Mouse (Mus musculus) frontal cortex, postnatal 25 days (tissue): ENCODE measurements around the gene Lgals9.

Source experiments
- DNase-seq, 2 experiments: peaks; one replicate each; pipeline ENCODE4 v3.0.0; 2022; ENCODE audit warnings: low spot score in 2 of 2

Gene Lgals9

GRCm38 (mm10) chr11:78922678-78923407 is 61.9 kb downstream of the Lgals9 start:
- peak in 1 of 2 experiments; percentile 20 for DNase-seq

GRCm38 (mm10) chr11:78920411-78920939 is 64.3 kb downstream of the Lgals9 start, which contains the start of gene Nos2:
Nos2 (plus strand) TSS chr11:78920787.
- no peak for DNase-seq

GRCm38 (mm10) chr11:78919745-78920144 is 65.0 kb downstream of the Lgals9 start:
- no peak for DNase-seq

- DNase-seq: no peak
Observed at GRCm38 (mm10) chr11:78916410-78916809, 68.3 kb downstream of the Lgals9 start.

- DNase-seq: no peak
Observed at GRCm38 (mm10) chr11:78915473-78915872, 69.3 kb downstream of the Lgals9 start.
